Comparison of ENCODE assay signal across 8 mouse cellular contexts in the genomic region with DNA sequence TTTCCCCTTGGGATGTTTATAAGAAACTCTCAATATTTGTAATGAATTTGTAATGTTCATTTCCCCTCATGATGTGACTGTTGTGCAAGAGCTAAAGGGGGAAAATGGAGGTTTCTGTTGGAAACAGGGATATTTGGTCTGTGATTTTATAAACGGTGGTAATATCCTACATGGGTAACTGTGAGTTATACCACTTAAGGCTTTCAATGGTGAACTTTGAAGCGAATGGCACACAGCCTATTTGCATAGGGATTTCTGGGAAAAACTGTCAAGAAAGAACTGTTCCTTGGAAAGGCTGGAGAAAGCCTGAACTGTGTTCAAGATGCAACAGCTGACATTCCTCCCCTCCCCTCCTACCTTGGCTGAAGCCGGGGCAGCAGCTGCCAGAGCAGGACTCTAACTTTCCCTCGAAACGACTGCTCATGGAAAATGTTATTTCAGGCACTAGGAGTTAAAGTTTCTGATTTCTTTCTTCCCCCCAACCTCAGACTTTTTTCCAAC. TPM values are rescaled to one million over a fixed set of nuclear protein-coding genes. Genes with fewer than 3 reads are reported as not detected.
A peak's percentile ranks its signal among the peaks of the same experiment; 100 is the strongest.
DNase-seq lines count a peak whose midpoint lies in the region; ATAC-seq and TF ChIP-seq lines count a peak whose summit lies in the region.

No protein-coding gene starts in this region.

- H3K4me1 ChIP-seq in spleen, adult 2 months (ENCODE audit: control insufficient read depth, insufficient read depth, insufficient read length): peaks cover 7% of the 10 kb centered on the region; the same call in 1 of the 2 replicates
- peaks cover 24% of the 10 kb centered on the region for H3K4me1 ChIP-seq in kidney, embryonic 16.5 days (ENCODE audit: insufficient read depth, low read length)
- peaks cover 3% of the 10 kb centered on the region; the same call in 1 of the 2 replicates for H3K4me1 ChIP-seq in stomach, embryonic 14.5 days (ENCODE audit: control insufficient read depth, insufficient read depth, low read length)

- H3K4me3 ChIP-seq in spleen, adult 2 months (ENCODE audit: extremely low read depth, insufficient read depth, insufficient read length): peak overlapping the region; percentile 24
- H3K4me3 ChIP-seq in kidney, embryonic 16.5 days (ENCODE audit: low read length): peak overlapping the region; percentile 74
- H3K4me3 ChIP-seq in stomach, embryonic 14.5 days (ENCODE audit: low read depth, low read length): peak overlapping the region; percentile 66; the same call in 1 of the 2 replicates

- 62% methylated on average over 5 of the region's 5 CpGs for WGBS in spleen, adult 2 months
- 45% methylated on average over 5 of the region's 5 CpGs for WGBS in kidney, embryonic 16.5 days
- WGBS in stomach, embryonic 14.5 days: 46% methylated on average over 5 of the region's 5 CpGs

- ATAC-seq in kidney, embryonic 16.5 days (ENCODE audit: low FRiP score, low TSS enrichment): no peak
- ATAC-seq in stomach, embryonic 14.5 days (ENCODE audit: insufficient number of reproducible peaks, insufficient read depth, low FRiP score, low read depth): no peak

- no peak for DNase-seq in spleen, adult 2 months (ENCODE audit: low read depth in 1 of 2, low spot score in 2 of 2)
- no peak for DNase-seq in spleen, adult 18-20 months
- peak; percentile 74 for DNase-seq in heart, adult 8-10 months (ENCODE audit: low spot score)
- no peak for DNase-seq in left cerebral cortex, postnatal 4 days
- DNase-seq in cerebellum, adult 9-10 months: no peak
- DNase-seq in layer of hippocampus, adult 8-10 months (ENCODE audit: low spot score in 2 of 2): no peak

- TF ChIP-seq CTCF in spleen, adult 2 months (IDR thresholded peaks at IDR 0.05; ENCODE audit: extremely low read depth, insufficient read depth, insufficient read length, insufficient replicate concordance): no peak

- H3K9me3 ChIP-seq in kidney, embryonic 16.5 days (ENCODE audit: low read length): no peaks in the 10 kb centered on the region
- H3K9me3 ChIP-seq in stomach, embryonic 14.5 days (ENCODE audit: control insufficient read depth, low read depth, low read length): no peaks in the 10 kb centered on the region

- intact Hi-C loops in left cerebral cortex, postnatal 4 days (cut with DNase I): no loop called here

- H3K27me3 ChIP-seq in spleen, adult 2 months (ENCODE audit: control insufficient read depth, insufficient read depth, low read length): peaks cover 8% of the 10 kb centered on the region
- no peaks in the 10 kb centered on the region for H3K27me3 ChIP-seq in kidney, embryonic 16.5 days (ENCODE audit: insufficient read depth, low read length)
- H3K27me3 ChIP-seq in stomach, embryonic 14.5 days (ENCODE audit: control insufficient read depth, insufficient read depth, low read length): no peaks in the 10 kb centered on the region

- H3K4me2 ChIP-seq in kidney, embryonic 16.5 days (replicated peaks; ENCODE audit: low read depth, low read length): peak overlapping the region; percentile 84
- H3K4me2 ChIP-seq in stomach, embryonic 14.5 days (replicated peaks; ENCODE audit: low read depth, low read length): peak overlapping the region; percentile 98

- H3K9ac ChIP-seq in kidney, embryonic 16.5 days (replicated peaks; ENCODE audit: low read length): peak overlapping the region; percentile 83
- H3K9ac ChIP-seq in stomach, embryonic 14.5 days (replicated peaks; ENCODE audit: low read depth, low read length): no peak overlapping the region

- no peak for TF ChIP-seq POLR2A in spleen, adult 2 months (IDR thresholded peaks at IDR 0.05; ENCODE audit: low read depth, low read length)

- 0 out of 2 replicates have a peak overlapping the region, but pooled peaks have one; percentile 1 for H3K27ac ChIP-seq in spleen, adult 2 months (ENCODE audit: insufficient read depth, low read length)
- peak overlapping the region; percentile 87 for H3K27ac ChIP-seq in kidney, embryonic 16.5 days (ENCODE audit: low read length)
- no peak overlapping the region for H3K27ac ChIP-seq in stomach, embryonic 14.5 days (ENCODE audit: low read length)

- no peaks in the 10 kb centered on the region for H3K36me3 ChIP-seq in spleen, adult 2 months (ENCODE audit: control insufficient read depth, insufficient read depth, low read length)
- no peaks in the 10 kb centered on the region for H3K36me3 ChIP-seq in kidney, embryonic 16.5 days (ENCODE audit: insufficient read depth, low read length)
- no peaks in the 10 kb centered on the region for H3K36me3 ChIP-seq in stomach, embryonic 14.5 days (ENCODE audit: control insufficient read depth, insufficient read depth, low read length)

RNA-seq across cellular contexts. Expression of a gene that starts 1.4 kb away (rescaled TPM):
- 2,807 and 6,735 TPM in 2 replicates for polyA plus RNA-seq in spleen, adult 2 months (2012; rRNA removed)
- total RNA-seq in heart, adult 8-10 months (2022): 100 to 1,000 TPM; 123 to 169 (median 129) TPM
- polyA plus RNA-seq in kidney, embryonic 16.5 days (2015; fragmentation: Nextera tagmentation; extraction: Ambion mirVana): 455 and 475 TPM in 2 replicates
- 121 and 135 TPM in 2 replicates for polyA plus RNA-seq in stomach, embryonic 14.5 days (2014; fragmentation: Nextera tagmentation; extraction: Ambion mirVana)
- 10 to 100 TPM; 35.5 to 40.3 TPM for total RNA-seq in left cerebral cortex, postnatal 4 days (2021)
- 10 to 100 TPM; 19.3 to 31.5 (median 25.8) TPM for total RNA-seq in layer of hippocampus, adult 8-10 months (2022)

Comparison
In these comparisons a context has a peak if more than half of its experiments do, and no peak if none do; other contexts are left out.
1. H3K4me3 ChIP-seq: peak in every context shown above with its lines; median percentile 74 in kidney, embryonic 16.5 days; 66 in stomach, embryonic 14.5 days; 24 in spleen, adult 2 months.